Mouse (Mus musculus): ENCODE data around the gene Il17ra.

DNA sequence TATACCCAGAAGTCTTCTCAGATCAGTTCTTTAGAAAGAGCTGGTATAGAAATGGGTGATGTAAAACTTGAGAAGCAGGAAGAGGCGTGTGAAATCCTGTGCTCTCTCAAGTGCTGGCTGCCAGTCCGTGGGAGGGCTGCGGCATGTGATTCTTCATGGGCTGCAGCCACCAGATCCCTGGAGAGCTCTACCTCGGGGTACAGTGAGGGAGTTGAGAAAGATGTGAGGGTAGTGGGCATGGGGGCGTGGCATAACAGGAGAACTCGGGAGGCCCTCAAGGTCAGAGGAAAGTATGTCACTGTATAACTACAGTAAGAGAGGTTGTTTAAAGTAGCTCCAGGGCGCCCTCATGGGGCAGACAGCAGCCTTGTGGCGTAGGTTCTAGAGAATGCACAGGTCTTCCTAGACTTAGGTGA lies 20.2 kb downstream of the Il17ra start:
- TF ChIP-seq CTCF (IDR thresholded peaks at IDR 0.05; ENCODE audit: low read depth) (peak; percentile 78), EP300 (IDR thresholded peaks at IDR 0.05; ENCODE audit: low read depth) (no peak)

Data from liver, postnatal 0 days (tissue).